Mouse (Mus musculus): ENCODE measurements around the gene Cryaa. TPM values are rescaled to one million over a fixed set of nuclear protein-coding genes. Genes with fewer than 3 reads are reported as not detected.
A peak's percentile ranks its signal among the peaks of the same experiment; 100 is the strongest.

Gene Cryaa
- not detected for total RNA-seq (2021)
- long read RNA-seq, experiment 1: 0 reads
- long read RNA-seq, experiment 2: 0 reads

DNA sequence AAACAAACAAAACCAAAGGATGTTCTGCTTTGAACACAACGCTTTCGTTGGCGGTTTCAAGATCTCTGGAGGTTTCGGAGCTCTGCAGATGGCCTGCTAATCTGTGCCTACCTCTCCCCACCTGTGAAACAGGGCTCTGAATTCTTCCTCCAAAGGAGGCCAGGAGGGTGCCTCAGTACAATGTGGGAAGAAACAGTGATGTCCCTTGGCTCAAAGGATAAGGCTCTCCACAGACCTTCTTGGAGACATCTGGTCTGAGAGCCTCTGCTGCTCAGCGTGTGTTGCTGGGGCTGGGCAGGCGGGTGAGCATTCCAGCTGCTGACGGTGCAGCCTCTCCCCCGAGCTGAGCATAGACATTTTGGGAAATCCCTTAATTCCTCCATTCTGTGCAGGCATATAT, at the start of gene Cryaa:
Gene Cryaa, plus strand, starts transcription at position 301 of the 400 bp plus-strand sequence.
- intact Hi-C loops (cut with DNase I): no loop called here
- DNase-seq: no peak

DNA sequence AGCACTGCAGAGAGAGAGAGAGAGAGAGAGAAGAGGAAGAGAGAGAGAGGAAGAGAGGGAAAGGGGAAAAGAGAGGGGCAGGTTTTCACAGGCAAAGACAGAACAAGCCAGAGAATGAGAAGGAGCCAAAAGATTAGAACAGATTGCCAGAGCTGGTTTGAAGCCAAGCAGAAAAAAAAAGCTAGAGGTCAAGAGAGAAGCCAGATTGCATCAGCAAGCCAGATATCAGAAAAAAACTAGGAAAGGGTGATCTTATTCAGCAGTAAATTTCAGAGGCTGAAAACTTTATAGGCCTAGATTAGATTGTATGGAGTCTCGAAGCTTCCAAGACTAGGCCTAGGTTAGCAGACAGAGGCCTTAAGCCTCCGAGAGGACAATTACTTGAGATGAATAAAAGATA, 49.6 kb upstream of the Cryaa start:
- intact Hi-C loops (cut with DNase I): no loop called here
- DNase-seq: no peak

DNA sequence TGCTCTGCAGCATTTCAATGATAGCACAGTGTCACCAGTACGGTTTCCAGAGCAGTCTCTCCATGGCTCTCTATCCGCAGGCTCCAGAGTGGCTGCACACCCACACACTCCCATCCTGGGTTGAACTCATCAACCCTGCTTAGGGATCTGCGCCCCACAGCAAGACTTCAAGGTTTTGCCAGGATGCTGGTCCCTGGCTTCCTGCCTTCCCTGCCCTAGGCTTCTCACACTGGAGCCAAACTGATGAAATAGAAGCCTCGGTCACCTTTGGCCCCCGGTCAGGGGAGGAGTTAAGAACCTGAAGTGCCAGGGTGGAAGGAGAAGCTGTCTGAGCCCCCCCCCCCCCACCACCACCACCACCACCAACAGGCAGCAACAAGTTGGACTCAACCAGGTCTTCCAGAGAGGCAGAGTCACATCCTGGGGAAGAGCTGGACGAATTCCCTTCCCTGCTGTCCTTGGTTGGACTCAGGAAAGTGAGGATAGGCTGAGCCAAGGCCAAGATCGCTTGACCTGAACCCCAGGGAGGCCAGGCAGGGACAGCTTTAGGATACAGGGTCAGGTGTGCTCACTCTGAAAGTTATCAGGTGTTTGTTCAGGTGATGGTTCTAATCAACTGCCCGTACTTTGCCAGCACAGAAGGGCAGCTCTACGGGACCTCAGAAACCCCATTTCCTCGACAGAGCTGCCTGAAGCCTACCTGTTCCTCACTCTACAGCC, 46.4 kb upstream of the Cryaa start:
- DNase-seq: no peak
- intact Hi-C loops (cut with DNase I): no loop called here

DNA sequence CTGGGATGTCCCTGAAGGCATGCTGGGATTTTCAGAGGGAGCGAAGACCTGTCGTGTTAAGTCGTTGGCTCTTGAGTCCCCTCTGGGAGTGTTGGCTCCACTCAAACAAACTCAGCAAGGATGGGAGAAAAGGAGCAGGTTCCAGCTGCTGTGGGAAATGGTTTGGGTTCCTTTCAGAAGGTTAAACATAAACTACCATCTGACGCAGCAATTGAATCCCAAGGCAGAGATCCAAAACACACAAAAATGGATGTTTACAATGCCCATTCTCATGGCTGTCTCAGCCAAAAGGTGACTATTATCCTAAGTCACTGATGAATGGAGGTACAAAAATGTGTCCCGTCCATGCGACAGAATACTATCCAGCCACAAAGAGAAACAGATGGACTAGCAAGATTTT, 44.6 kb upstream of the Cryaa start:
- no peak for DNase-seq
- intact Hi-C loops (cut with DNase I): no loop called here

DNA sequence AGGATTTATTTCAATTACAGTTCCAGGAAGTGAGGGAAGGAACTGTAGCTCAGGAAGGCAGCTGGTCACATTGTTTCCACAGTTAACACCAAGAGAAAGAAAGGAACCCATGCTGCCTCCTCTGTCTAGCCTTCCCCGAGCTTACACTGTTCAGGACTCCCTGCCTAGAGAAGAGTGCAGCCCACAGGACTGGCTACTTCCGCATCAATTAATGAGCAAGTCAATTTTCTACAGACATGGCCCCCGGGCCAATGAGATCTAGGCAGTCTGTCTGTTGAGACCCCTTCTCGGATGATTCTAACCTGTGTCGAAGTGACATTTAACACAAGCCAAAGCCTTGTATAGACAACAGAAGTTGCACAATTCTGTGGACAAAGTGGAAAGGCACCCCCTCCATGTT, 42.7 kb upstream of the Cryaa start:
- DNase-seq: no peak
- intact Hi-C loops (cut with DNase I): no loop called here

DNA sequence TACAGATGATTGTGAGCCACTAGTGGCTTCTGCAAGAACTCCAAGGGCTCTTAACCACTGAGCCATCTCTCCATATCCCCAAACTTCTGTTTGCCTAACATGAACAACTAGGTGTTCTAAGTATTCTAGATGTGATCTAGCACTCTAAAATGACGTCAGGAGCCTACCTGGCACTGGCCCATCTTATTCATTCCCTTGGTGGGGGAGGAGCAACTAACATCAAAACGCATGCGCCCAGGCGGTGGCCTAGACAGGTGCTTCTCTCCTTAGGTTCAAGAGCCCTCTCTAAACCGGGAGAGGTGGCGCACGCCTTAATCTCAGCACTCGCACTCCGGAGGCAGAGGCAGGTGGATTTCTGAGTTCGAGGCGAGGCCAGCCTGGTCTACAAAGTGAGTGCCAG, 41.8 kb upstream of the Cryaa start:
- DNase-seq: no peak
- intact Hi-C loops (cut with DNase I): no loop called here

DNA sequence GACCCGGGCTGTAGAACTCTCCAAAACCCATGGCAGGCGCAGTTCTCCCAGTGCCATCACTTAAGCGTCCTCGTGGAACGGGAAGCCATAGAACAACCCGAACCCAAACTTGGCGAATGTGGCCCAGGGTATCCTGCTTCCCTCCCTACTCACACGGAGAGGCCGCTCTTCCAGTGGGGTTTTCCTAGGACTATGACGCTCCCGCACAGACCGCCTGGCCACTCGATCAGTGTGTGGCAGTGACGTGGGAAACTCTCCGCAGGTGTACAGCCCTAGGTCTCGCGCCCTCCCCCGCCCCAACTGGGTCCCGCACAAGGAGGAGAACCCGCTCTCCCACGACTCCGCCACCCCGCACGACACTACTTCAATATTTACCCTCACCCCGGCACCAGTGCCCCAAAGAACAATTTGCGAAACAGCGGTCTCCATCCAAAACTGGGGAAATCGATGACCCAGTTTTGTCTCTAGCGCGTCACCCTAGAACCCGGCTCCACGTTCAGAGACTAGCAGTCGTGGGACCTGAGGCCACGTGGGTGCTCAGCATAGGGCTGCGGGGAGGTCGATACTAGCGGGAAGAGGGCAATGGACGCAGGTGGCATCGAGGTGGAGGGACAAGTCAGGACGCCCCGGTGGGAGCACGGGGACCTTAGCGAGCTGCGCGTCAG, 41.2 kb upstream of the Cryaa start:
- intact Hi-C loops (cut with DNase I): no loop called here
- peak in 1 of 2 experiments; percentile 12 for DNase-seq

DNA sequence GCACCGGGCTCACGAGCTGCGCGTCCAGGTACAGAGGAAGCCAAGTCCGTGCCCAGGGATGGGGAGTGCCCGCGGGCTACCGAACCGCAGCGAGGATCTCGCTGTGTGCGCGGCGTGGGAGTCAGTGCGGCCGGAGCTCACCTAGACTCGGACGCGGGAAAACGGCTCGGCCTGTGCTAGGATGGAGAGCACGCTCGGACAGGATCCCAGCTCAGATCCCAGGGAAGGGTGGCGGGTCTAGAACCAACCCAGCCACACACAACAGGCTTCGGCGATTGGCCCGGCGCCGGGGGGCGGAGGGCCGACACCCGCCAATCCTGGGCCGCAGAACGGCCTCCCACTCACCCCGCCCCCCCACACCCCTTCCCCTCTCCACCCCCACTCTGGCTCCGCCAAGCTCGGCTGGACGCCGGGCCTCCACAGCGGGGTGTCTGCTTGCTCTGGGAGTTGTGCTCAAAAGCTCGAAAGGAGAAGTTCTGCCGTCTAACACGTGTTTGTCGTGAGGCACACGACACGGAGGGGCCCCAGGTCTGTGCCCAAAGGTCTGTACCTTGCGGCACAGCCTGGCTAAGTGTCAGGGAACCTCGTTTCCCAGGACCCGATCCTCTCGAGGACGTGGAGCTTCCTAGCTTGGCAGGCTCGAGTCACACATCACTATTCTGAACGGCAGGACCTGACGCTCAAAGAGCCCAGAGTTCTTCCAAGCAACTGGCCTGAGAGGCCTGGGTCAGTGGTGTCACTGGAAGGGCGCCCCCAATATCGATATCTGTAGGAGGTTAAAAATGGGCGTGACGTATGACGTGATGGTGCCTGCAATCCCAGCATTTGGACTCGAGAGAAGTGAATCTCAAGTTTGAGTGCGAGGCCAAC, 40.4 kb upstream of the Cryaa start, which contains the start of gene Cbs:
Gene Cbs, minus strand, starts transcription at position 297 of the 870 bp plus-strand sequence.
- DNase-seq: peak; percentile 83 to 88
- intact Hi-C loops (cut with DNase I): no loop called here

DNA sequence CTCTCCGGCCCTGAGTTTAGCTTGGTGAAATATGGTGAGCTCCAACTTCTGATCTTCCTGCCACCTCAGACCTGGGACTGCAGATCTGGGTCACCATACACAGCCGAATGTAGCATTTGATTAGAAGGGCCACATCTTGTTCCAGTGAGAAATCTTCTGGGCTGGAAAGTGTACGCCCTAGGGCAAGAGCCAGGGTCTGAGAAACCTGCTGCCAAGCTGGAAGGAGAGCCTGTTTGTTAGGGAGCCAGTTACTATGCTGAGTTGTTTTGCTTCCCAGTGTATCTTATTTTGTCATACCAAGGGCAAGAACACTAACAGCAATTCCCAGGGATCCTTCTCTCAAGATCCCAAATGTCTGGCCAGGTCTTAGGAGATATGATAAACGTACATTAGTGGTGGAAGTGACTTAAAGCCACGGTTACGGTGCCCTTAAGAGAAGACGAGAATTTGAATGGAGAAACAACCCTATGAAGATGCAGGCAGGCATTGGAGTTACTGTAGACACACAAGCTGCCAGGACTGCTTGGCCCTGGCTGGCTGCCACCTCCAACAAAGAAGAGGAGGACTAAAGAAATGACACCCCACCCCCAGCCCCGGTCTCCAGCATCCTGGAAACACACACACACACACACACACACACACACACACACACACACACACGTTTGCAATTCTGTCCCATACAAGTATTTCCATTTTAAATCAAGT, 39.6 kb upstream of the Cryaa start:
- intact Hi-C loops (cut with DNase I): no loop called here
- DNase-seq: peak; percentile 56 to 57

DNA sequence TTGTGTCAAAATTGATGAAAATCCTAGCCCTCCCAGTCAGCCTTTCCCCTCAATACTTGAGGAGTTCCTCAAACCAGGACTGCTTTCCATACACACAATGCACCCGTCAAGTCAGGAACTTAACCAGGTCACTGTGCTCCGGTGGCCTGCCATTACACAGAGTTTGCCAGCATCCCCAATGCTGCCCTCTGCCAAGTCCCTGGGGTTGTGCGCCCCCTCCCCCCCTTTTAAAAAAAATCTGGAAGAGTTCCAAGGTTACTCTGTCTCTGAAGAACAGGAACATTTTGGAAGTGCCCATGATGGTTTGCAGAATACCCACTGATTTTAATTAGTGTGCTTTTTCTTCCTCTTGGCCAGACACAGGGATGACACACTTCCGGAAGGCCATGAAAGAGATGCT, 38.0 kb upstream of the Cryaa start:
- no peak for DNase-seq
- intact Hi-C loops (cut with DNase I): loop anchor here (2.0 kb wide), 1 partner anchor 17 kb away; no protein-coding TSS in a partner anchor

DNA sequence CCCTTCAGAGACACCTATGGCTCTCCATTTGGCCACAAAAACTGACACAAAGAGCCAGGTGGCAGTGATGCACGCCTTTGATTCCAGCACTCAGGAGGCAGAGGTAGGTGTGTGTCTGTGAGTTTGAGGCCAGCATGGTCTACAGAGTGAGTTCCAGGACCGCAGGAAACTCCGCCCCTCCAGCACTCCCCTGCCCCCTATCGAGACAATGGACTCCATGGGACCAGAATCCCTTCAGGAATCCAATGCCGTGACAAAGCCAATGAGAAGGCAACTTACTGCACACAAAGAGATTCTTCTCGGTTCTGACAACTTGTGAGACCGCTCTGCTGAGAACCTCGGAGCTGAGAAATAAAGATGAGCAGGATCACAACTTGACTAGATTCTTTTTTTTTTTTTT, 35.3 kb upstream of the Cryaa start:
- no peak for DNase-seq
- intact Hi-C loops (cut with DNase I): no loop called here

DNA sequence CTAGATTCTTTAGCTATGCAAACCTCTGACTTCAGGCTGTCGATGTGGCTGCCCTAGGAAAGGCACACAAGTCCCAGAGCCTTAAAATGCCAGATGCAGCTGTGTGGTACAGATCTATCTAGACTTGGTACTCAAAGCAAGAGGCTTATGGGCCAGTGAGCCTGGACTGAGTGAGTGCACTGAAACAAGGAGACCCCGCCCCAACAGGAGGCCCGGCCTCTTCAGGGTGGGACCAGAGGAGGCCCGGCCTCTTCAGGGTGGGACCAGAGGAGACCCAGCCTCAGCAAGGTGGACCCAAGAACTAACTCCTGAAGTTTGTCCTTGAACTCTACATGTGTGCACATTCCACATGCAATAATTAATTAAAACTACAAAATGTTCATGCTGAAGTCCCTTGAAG, 34.7 kb upstream of the Cryaa start:
- DNase-seq: no peak
- intact Hi-C loops (cut with DNase I): no loop called here

DNA sequence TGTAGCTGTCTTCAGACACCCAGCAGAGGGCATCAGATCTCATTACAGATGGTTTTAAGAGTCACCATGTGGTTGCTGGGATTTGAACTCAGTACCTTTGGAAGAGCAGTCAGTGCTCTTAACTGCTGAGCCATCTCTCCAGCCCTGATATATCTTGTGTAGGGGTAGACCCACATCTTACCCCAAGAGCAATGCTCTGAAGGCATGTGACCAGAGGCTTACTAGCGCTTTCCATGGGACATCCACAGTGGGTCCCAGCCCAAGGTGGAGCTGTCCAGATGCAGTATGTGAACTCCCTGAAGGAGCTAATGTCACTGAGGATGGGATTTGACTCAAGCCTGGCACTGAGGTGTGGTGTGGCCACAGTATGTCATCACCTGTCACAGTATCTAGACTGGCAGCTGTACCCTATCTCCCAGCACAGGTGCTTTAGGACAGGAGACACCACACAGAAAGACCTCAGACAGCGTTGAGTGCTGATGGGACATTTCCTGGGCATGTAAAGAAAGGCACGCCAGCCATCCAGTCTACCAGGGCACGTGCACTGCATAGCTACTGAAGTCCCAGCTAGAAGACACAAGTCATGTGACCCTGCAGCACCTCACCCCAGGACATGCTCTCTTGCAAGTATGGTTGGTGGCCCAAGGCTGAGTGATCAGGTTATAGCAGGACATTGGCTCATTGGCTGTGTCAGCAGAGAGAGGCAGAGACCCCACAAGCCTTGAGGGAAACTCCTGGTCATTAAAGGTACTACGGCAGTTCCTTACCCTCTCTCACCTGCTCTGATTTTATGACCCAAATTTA, 31.2 kb upstream of the Cryaa start:
- intact Hi-C loops (cut with DNase I): no loop called here
- DNase-seq: no peak

DNA sequence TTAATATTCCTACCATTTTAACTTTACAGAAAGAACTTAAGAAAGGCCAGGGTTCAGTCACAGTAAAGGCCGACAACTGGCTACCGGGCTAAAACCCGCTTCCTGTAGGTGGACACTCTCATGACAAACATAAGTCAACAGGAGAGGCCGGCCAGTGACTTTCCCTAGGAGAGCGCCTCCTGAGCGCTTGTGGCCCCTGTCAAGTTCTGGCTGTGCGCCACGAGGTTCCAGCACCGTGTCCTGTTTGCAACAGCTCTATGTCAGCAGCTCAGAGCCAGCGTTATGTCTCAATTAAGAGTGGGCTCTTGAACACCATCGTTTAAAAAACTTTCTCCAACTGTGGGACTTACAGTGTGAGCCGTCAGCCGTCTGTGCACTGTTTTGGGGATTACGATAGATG, 25.5 kb upstream of the Cryaa start:
- intact Hi-C loops (cut with DNase I): no loop called here
- peak; percentile 14 to 23 for DNase-seq

DNA sequence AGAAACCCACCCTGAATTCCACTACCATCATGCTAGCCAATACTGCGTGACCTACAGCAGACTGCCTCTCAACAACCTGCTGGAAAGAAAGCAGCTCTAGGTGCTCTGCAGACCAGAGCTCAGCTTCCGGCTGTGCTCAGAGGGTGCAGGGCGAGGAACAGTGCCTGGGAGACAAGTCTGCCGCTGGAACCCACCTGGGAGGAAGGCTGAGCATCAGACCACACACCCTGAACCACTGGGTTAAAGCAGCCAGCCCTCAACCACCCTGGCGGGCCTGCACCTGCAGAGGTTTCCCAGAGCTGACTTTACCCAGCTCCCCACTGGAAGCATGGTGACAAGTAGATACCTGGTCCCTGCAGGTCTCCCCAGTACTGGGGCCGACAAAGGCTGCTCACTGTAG, 24.3 kb upstream of the Cryaa start:
- DNase-seq: no peak
- intact Hi-C loops (cut with DNase I): no loop called here

DNA sequence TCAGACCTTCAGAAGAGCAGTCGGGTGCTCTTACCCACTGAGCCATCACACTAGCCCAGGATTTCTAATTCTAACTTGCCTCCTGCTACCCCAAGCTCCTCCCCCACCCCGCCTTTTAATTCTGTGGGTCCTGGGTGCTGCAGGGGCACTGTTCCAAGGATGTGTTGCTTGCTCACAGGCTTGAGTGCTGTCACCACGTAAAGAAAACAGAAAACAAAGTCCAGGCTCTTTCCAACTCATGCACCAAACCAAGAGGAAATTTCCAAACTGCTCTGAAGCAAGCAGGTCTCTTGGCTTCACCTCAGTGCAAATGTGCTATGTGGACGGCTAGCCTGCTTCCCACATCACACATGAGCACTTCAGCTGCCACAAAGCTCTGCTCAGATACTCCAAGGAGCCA, 22.2 kb upstream of the Cryaa start:
- no peak for DNase-seq
- intact Hi-C loops (cut with DNase I): no loop called here

DNA sequence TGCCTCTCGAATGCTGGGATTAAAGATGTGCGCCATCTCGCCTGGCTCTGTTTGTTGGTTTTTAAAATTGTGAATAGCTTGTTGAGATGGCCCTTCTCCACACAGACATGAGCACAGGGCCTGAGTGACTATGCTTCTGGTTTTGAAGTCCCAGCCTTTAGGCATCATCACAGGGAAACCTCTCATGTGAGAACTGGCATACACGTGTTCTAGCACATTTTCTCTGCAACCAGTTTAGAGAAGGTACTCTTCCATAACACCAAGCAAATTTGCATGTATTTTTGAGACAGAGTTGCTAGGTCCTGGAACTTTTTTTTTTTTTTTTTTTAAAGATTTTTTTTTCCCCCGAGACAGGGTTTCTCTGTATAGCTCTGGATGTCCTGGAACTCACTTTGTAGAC, 20.9 kb upstream of the Cryaa start:
- intact Hi-C loops (cut with DNase I): loop anchor here (2.0 kb wide), 1 partner anchor 16 kb away; no protein-coding TSS in a partner anchor
- DNase-seq: no peak

DNA sequence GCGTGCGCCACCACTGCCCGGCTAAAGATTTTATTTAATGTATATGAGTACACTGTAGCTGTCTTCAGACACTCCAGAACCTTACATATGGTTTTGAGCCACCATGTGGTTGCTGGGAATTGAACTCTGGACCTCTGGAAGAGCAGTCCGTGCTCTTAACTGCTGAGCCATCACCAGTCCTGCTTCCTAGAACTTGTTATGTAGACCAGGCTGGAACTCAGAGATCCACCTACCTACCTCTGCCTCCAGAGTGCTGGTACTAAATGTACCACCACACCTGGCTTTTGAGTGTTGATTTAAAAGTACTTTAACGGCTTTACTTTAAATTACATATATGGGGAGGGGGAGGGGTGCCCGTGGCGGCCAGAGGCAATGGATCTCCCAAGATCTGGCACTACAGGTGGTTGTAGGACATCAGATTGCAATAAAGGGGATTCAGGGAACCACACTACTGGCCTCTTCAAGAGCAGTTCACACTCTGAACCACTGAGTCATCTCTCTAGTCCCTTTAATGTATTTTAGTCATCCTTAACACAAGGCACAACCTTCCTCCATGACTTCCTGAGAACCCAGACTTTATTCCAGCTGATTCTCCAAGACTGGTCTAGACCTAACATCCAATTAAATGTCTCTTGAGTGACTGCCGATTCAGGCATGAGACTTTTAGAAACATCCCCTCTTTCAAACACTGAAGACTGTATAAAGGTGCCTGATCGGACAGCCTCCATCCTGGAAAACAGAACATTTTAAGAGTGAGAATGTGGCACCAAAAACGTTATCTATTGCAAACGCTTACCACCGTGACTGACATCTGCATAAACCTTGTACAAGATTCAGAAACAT, 20.2 kb upstream of the Cryaa start:
- intact Hi-C loops (cut with DNase I): loop anchor here (2.0 kb wide), 1 partner anchor 17 kb away; no protein-coding TSS in a partner anchor
- no peak for DNase-seq

DNA sequence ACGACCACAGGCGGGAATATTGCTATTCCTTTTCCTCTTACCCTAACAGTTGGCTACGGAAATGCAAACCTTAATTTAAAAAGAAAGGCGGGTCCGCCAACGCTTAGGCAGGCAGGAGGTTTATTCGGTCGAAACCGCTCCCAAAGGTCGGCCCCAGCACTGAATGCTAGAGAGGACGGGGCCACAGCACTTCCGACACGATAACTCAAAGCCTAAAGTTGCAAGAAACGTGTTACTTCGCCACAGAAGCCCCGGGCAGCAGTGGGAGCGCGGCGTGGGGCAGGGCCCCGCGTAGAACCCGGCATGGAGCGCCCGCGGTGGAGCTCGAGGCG, 19.5 kb upstream of the Cryaa start:
- intact Hi-C loops (cut with DNase I): loop anchor here (2.0 kb wide), 2 partner anchors 91 to 137 kb away; partner anchors contain the start of gene Ndufv3
- DNase-seq: no peak
